Mouse (Mus musculus): ENCODE data around the gene Chn2. TPM values are rescaled to one million over a fixed set of nuclear protein-coding genes. Genes with fewer than 3 reads are reported as not detected.

The Chn2 gene
- polyA plus RNA-seq, 1 experiment: 38.2 TPM

GRCm38 (mm10) chr6:54138157-54138556 lies 98.8 kb downstream of the Chn2 start:
- TF ChIP-seq CTCF (IDR thresholded peaks at IDR 0.05; ENCODE audit: borderline replicate concordance, extremely low read depth, insufficient read depth, insufficient read length) (no peak), POLR2A (IDR thresholded peaks at IDR 0.05; ENCODE audit: borderline replicate concordance, extremely low read depth, insufficient read depth, insufficient read length, poor library complexity, severe bottlenecking) (no peak)
- no peak for DNase-seq (ENCODE audit: low read depth)

- no peak for TF ChIP-seq CTCF (IDR thresholded peaks at IDR 0.05; ENCODE audit: borderline replicate concordance, extremely low read depth, insufficient read depth, insufficient read length)
- TF ChIP-seq POLR2A (IDR thresholded peaks at IDR 0.05; ENCODE audit: borderline replicate concordance, extremely low read depth, insufficient read depth, insufficient read length, poor library complexity, severe bottlenecking): no peak
- DNase-seq (ENCODE audit: low read depth): no peak
Observed at GRCm38 (mm10) chr6:54140488-54140887, 101.1 kb downstream of the Chn2 start.

- peak; percentile 80 for DNase-seq (ENCODE audit: low read depth)
- TF ChIP-seq CTCF (IDR thresholded peaks at IDR 0.05; ENCODE audit: borderline replicate concordance, extremely low read depth, insufficient read depth, insufficient read length) (no peak), POLR2A (IDR thresholded peaks at IDR 0.05; ENCODE audit: borderline replicate concordance, extremely low read depth, insufficient read depth, insufficient read length, poor library complexity, severe bottlenecking) (no peak)
Observed at GRCm38 (mm10) chr6:54141165-54141564, 101.8 kb downstream of the Chn2 start.

- TF ChIP-seq CTCF (IDR thresholded peaks at IDR 0.05; ENCODE audit: borderline replicate concordance, extremely low read depth, insufficient read depth, insufficient read length) (no peak), POLR2A (IDR thresholded peaks at IDR 0.05; ENCODE audit: borderline replicate concordance, extremely low read depth, insufficient read depth, insufficient read length, poor library complexity, severe bottlenecking) (no peak)
- DNase-seq (ENCODE audit: low read depth): no peak
Observed at GRCm38 (mm10) chr6:54142848-54143651, 103.7 kb downstream of the Chn2 start.

GRCm38 (mm10) chr6:54143652-54143960 lies 104.3 kb downstream of the Chn2 start:
- TF ChIP-seq CTCF (IDR thresholded peaks at IDR 0.05; ENCODE audit: borderline replicate concordance, extremely low read depth, insufficient read depth, insufficient read length) (no peak), POLR2A (IDR thresholded peaks at IDR 0.05; ENCODE audit: borderline replicate concordance, extremely low read depth, insufficient read depth, insufficient read length, poor library complexity, severe bottlenecking) (no peak)
- no peak for DNase-seq (ENCODE audit: low read depth)

GRCm38 (mm10) chr6:54148844-54149526 lies 109.6 kb downstream of the Chn2 start:
- no peak for TF ChIP-seq POLR2A (IDR thresholded peaks at IDR 0.05; ENCODE audit: borderline replicate concordance, extremely low read depth, insufficient read depth, insufficient read length, poor library complexity, severe bottlenecking)
- TF ChIP-seq CTCF (IDR thresholded peaks at IDR 0.05; ENCODE audit: borderline replicate concordance, extremely low read depth, insufficient read depth, insufficient read length): no peak
- DNase-seq (ENCODE audit: low read depth): no peak

- TF ChIP-seq CTCF (IDR thresholded peaks at IDR 0.05; ENCODE audit: borderline replicate concordance, extremely low read depth, insufficient read depth, insufficient read length): no peak
- no peak for TF ChIP-seq POLR2A (IDR thresholded peaks at IDR 0.05; ENCODE audit: borderline replicate concordance, extremely low read depth, insufficient read depth, insufficient read length, poor library complexity, severe bottlenecking)
Observed at GRCm38 (mm10) chr6:54150821-54151220, 111.5 kb downstream of the Chn2 start.

GRCm38 (mm10) chr6:54151443-54152241 lies 112.3 kb downstream of the Chn2 start:
- DNase-seq (ENCODE audit: low read depth): no peak
- TF ChIP-seq POLR2A (IDR thresholded peaks at IDR 0.05; ENCODE audit: borderline replicate concordance, extremely low read depth, insufficient read depth, insufficient read length, poor library complexity, severe bottlenecking) (no peak), CTCF (IDR thresholded peaks at IDR 0.05; ENCODE audit: borderline replicate concordance, extremely low read depth, insufficient read depth, insufficient read length) (no peak)

More at GRCm38 (mm10) chr6:54150821-54151220, 111.5 kb downstream of the Chn2 start:
- no peak for DNase-seq (ENCODE audit: low read depth)

GRCm38 (mm10) chr6:54157097-54157496 lies 117.7 kb downstream of the Chn2 start:
- DNase-seq (ENCODE audit: low read depth): no peak

GRCm38 (mm10) chr6:54158317-54158716 lies 119.0 kb downstream of the Chn2 start:
- TF ChIP-seq CTCF (IDR thresholded peaks at IDR 0.05; ENCODE audit: borderline replicate concordance, extremely low read depth, insufficient read depth, insufficient read length): no peak
- no peak for TF ChIP-seq POLR2A (IDR thresholded peaks at IDR 0.05; ENCODE audit: borderline replicate concordance, extremely low read depth, insufficient read depth, insufficient read length, poor library complexity, severe bottlenecking)
- no peak for DNase-seq (ENCODE audit: low read depth)

More at GRCm38 (mm10) chr6:54157097-54157496, 117.7 kb downstream of the Chn2 start:
- TF ChIP-seq POLR2A (IDR thresholded peaks at IDR 0.05; ENCODE audit: borderline replicate concordance, extremely low read depth, insufficient read depth, insufficient read length, poor library complexity, severe bottlenecking) (no peak), CTCF (IDR thresholded peaks at IDR 0.05; ENCODE audit: borderline replicate concordance, extremely low read depth, insufficient read depth, insufficient read length) (no peak)

- DNase-seq (ENCODE audit: low read depth): no peak
- TF ChIP-seq POLR2A (IDR thresholded peaks at IDR 0.05; ENCODE audit: borderline replicate concordance, extremely low read depth, insufficient read depth, insufficient read length, poor library complexity, severe bottlenecking) (no peak), CTCF (IDR thresholded peaks at IDR 0.05; ENCODE audit: borderline replicate concordance, extremely low read depth, insufficient read depth, insufficient read length) (no peak)
Observed at GRCm38 (mm10) chr6:54160677-54161076, 121.3 kb downstream of the Chn2 start.
